Mouse (Mus musculus) limb, embryonic 14.5 days (tissue): ENCODE measurements around the gene Il1r1. TPM values are rescaled to one million over a fixed set of nuclear protein-coding genes. Genes with fewer than 3 reads are reported as not detected.

Source experiments
- ATAC-seq: fragments of 200-750 bp; cut with Nextera tagmentation; 2 replicates; pipeline ENCODE4 v1.8.0; 2017; ENCODE audit warnings: low read depth, moderate number of reproducible peaks, moderate TSS enrichment; ENCODE audit not compliant: low FRiP score
- DNase-seq: peaks from one replicate; pipeline ENCODE4 v3.0.0-alpha.2; 2015; ENCODE audit warnings: low spot score
- H3K27ac ChIP-seq: fragments of 300-500 bp; sonication (generic); replicated peaks from 2 replicates; pipeline ENCODE4 v1.5.1; 2014; ENCODE audit warnings: low read depth, mild to moderate bottlenecking, low read length, moderate library complexity, mixed read lengths
- H3K27me3 ChIP-seq: fragments of 300-500 bp; sonication (generic); 2 replicates; pipeline ENCODE4 v1.6.1; 2014; ENCODE audit warnings: low read length, mixed read lengths; ENCODE audit not compliant: control insufficient read depth, insufficient read depth
- H3K36me3 ChIP-seq: fragments of 300-500 bp; sonication (generic); 2 replicates; pipeline ENCODE4 v1.6.1; 2014; ENCODE audit warnings: mild to moderate bottlenecking, low read length, moderate library complexity, mixed read lengths; ENCODE audit not compliant: control insufficient read depth, insufficient read depth
- H3K4me1 ChIP-seq: fragments of 300-500 bp; sonication (generic); 2 replicates; pipeline ENCODE4 v1.6.1; 2014; ENCODE audit warnings: antibody characterized with exemption, low read length, mixed read lengths; ENCODE audit not compliant: control insufficient read depth, insufficient read depth
- H3K4me2 ChIP-seq: fragments of 300-500 bp; sonication (generic); replicated peaks from 2 replicates; pipeline ENCODE4 v1.6.1; 2014; ENCODE audit warnings: low read depth, mild to moderate bottlenecking, low read length, moderate library complexity; ENCODE audit not compliant: severe bottlenecking
- H3K4me3 ChIP-seq: fragments of 300-500 bp; sonication (generic); replicated peaks from 2 replicates; pipeline ENCODE4 v1.5.1; 2014; ENCODE audit warnings: low read length
- H3K9ac ChIP-seq: fragments of 300-500 bp; sonication (generic); 2 replicates; pipeline ENCODE4 v1.6.1; 2014; ENCODE audit warnings: mild to moderate bottlenecking, low read depth, low read length, moderate library complexity; ENCODE audit not compliant: severe bottlenecking
- H3K9me3 ChIP-seq: fragments of 300-500 bp; sonication (generic); 2 replicates; pipeline ENCODE4 v1.6.1; 2016; ENCODE audit warnings: low read length; ENCODE audit not compliant: control insufficient read depth
- POLR2A ChIP-seq: fragments of 200-500 bp; IDR thresholded peaks from 2 replicates; pipeline ENCODE4 v1.8.0; 2012; ENCODE audit warnings: inconsistent platforms, mild to moderate bottlenecking, moderate library complexity, borderline replicate concordance; ENCODE audit not compliant: insufficient read depth, insufficient read length; ENCODE audit errors: extremely low read depth
- WGBS: fragments of 180-500 bp; shearing (Covaris S2); extraction: QIAGEN DNeasy Blood & Tissue Kit; methylation state at CpG from one replicate; pipeline ENCODE4 v1.1.7; 2014; 5-methylcytosine and 5-hydroxymethylcytosine counted together
- polyA plus RNA-seq, 2 experiments: library from polyadenylated mRNA; depleted of rRNA in 1 of 2; stranded (reverse) in 1 of 2; unstranded in 1 of 2; fragments of >200 nt; fragmentation: Nextera tagmentation in 1 of 2; extraction: Ambion mirVana in 1 of 2; gene quantifications; 2 replicates each; pipeline versions ENCODE4 v1.2.1 to v1.2.3; 2012 to 2014

The Il1r1 gene
- polyA plus RNA-seq, 2 experiments = 6.7 to 12.0 TPM

- 88% methylated on average over 2 of the region's 2 CpGs for WGBS
- Histone ChIP-seq H3K9me3 (no peaks in the 10 kb centered on the region), H3K36me3 (no peaks in the 10 kb centered on the region), H3K9ac (no peak overlapping the region), H3K27me3 (no peaks in the 10 kb centered on the region), H3K27ac (no peak overlapping the region), H3K4me2 (no peak overlapping the region), H3K4me3 (no peak overlapping the region), H3K4me1 (no peaks in the 10 kb centered on the region)
- TF ChIP-seq POLR2A = no peak
- ATAC-seq (no peak), DNase-seq (no peak)
These were observed 30.6 kb upstream of the Il1r1 start for GRCm38 (mm10) chr1:40194279-40194678.

- DNase-seq (no peak), ATAC-seq (no peak)
- Histone ChIP-seq H3K36me3 (no peaks in the 10 kb centered on the region), H3K4me1 (no peaks in the 10 kb centered on the region), H3K27me3 (no peaks in the 10 kb centered on the region), H3K9ac (no peak overlapping the region), H3K4me3 (no peak overlapping the region), H3K9me3 (peaks cover 4% of the 10 kb centered on the region; the same call in 1 of the 2 replicates), H3K27ac (no peak overlapping the region), H3K4me2 (no peak overlapping the region)
- no peak for TF ChIP-seq POLR2A
- 73% methylated on average over 4 of the region's 4 CpGs for WGBS
These were observed 11.3 kb upstream of the Il1r1 start for GRCm38 (mm10) chr1:40213337-40214159.

GRCm38 (mm10) chr1:40217521-40217920 lies 7.4 kb upstream of the Il1r1 start:
- no peaks in the 10 kb centered on the region for H3K4me1 ChIP-seq
- no peak overlapping the region for H3K9ac ChIP-seq
- peaks cover 4% of the 10 kb centered on the region; the same call in 1 of the 2 replicates for H3K9me3 ChIP-seq
- no peak overlapping the region for H3K4me3 ChIP-seq
- no peak for TF ChIP-seq POLR2A
- H3K27me3 ChIP-seq = no peaks in the 10 kb centered on the region
- no peak for ATAC-seq
- no peak overlapping the region for H3K27ac ChIP-seq
- 84% methylated on average over 5 of the region's 5 CpGs for WGBS
- no peak for DNase-seq
- H3K4me2 ChIP-seq = no peak overlapping the region
- no peaks in the 10 kb centered on the region for H3K36me3 ChIP-seq

DNA sequence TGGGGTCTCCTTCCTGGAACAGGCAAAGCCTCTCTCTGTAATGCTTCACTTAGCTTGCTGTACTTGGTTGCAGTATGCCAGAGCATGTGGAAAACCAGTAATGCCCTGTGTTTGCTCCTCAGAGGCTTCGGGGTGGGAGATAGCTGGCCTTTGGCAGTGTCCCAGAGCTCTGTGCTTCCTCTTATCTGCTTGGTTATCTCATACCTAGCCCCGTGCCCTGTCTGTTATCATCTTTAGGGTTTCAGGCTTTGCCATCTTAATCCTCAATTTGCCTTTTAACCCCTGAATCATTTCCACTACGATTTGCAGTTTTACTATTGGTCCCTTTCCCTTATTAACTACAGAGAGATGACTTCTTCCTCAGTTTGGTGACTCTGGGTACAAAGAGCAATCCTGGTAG lies 6.3 kb upstream of the Il1r1 start:
- no peak for TF ChIP-seq POLR2A
- Histone ChIP-seq H3K27me3 (no peaks in the 10 kb centered on the region), H3K4me2 (no peak overlapping the region), H3K4me1 (no peaks in the 10 kb centered on the region), H3K4me3 (no peak overlapping the region), H3K36me3 (no peaks in the 10 kb centered on the region), H3K27ac (no peak overlapping the region), H3K9ac (no peak overlapping the region), H3K9me3 (peaks cover 4% of the 10 kb centered on the region; the same call in 1 of the 2 replicates)
- WGBS = 80% methylated on average over 3 of the region's 3 CpGs
- ATAC-seq = no peak
- no peak for DNase-seq

GRCm38 (mm10) chr1:40220549-40220948 lies 4.3 kb upstream of the Il1r1 start:
- Histone ChIP-seq H3K27me3 (no peaks in the 10 kb centered on the region), H3K9me3 (peaks cover 4% of the 10 kb centered on the region; the same call in 1 of the 2 replicates), H3K4me1 (peaks cover 8% of the 10 kb centered on the region), H3K4me2 (no peak overlapping the region), H3K9ac (no peak overlapping the region), H3K36me3 (no peaks in the 10 kb centered on the region), H3K4me3 (no peak overlapping the region), H3K27ac (no peak overlapping the region)
- no peak for TF ChIP-seq POLR2A
- 47% methylated on average over 1 of the region's 1 CpGs for WGBS
- DNase-seq (no peak), ATAC-seq (no peak)
